Mouse (Mus musculus): ENCODE measurements around the gene Olfr320. TPM values are rescaled to one million over a fixed set of nuclear protein-coding genes. Genes with fewer than 3 reads are reported as not detected.

The Olfr320 gene
- polyA plus RNA-seq, 1 experiment from 2014 or later, result not detected

Other genes with a start within 250 kb of the Olfr320 start
- gene Gm12253, start 248.5 kb upstream of the Olfr320 start, polyA plus RNA-seq (2015; fragmentation: Nextera tagmentation; extraction: Ambion mirVana), result 0.12 and 0.23 TPM in 2 replicates
- gene Lypd9, start 228.2 kb upstream of the Olfr320 start, polyA plus RNA-seq (2015; fragmentation: Nextera tagmentation; extraction: Ambion mirVana), result not detected in 2 replicates
- gene Olfr30, start 218.8 kb upstream of the Olfr320 start, polyA plus RNA-seq (2015; fragmentation: Nextera tagmentation; extraction: Ambion mirVana), result not detected in 2 replicates
- gene Olfr332, start 188.5 kb upstream of the Olfr320 start, polyA plus RNA-seq (2015; fragmentation: Nextera tagmentation; extraction: Ambion mirVana), result not detected in 2 replicates
- gene Olfr331, start 178.5 kb upstream of the Olfr320 start, polyA plus RNA-seq (2015; fragmentation: Nextera tagmentation; extraction: Ambion mirVana), result not detected in 2 replicates
- 0.13 TPM in 1 of 2 replicates, not detected in the other for gene Olfr330, start 146.3 kb upstream of the Olfr320 start, polyA plus RNA-seq (2015; fragmentation: Nextera tagmentation; extraction: Ambion mirVana)
- 0.09 TPM in 1 of 2 replicates, not detected in the other for gene Olfr329-ps, start 134.7 kb upstream of the Olfr320 start, polyA plus RNA-seq (2015; fragmentation: Nextera tagmentation; extraction: Ambion mirVana)
- 0.06 TPM in 1 of 2 replicates, not detected in the other for gene Olfr328, start 125.5 kb upstream of the Olfr320 start, polyA plus RNA-seq (2015; fragmentation: Nextera tagmentation; extraction: Ambion mirVana)
- not detected in 2 replicates for gene Olfr224, start 110.5 kb upstream of the Olfr320 start, polyA plus RNA-seq (2015; fragmentation: Nextera tagmentation; extraction: Ambion mirVana)
- not detected in 2 replicates for gene Olfr325, start 103.4 kb upstream of the Olfr320 start, polyA plus RNA-seq (2015; fragmentation: Nextera tagmentation; extraction: Ambion mirVana)
- not detected in 2 replicates for gene Olfr324, start 86.0 kb upstream of the Olfr320 start, polyA plus RNA-seq (2015; fragmentation: Nextera tagmentation; extraction: Ambion mirVana)
- gene 2210407C18Rik, start 65.0 kb upstream of the Olfr320 start, polyA plus RNA-seq (2015; fragmentation: Nextera tagmentation; extraction: Ambion mirVana), result 0.95 and 1.0 TPM in 2 replicates
- gene Olfr323, start 50.6 kb upstream of the Olfr320 start, polyA plus RNA-seq (2015; fragmentation: Nextera tagmentation; extraction: Ambion mirVana), result not detected in 2 replicates
- gene Trim58, start 40.6 kb upstream of the Olfr320 start, polyA plus RNA-seq (2015; fragmentation: Nextera tagmentation; extraction: Ambion mirVana), result not detected in 2 replicates
- not detected in 2 replicates for gene Olfr322, start 22.3 kb upstream of the Olfr320 start, polyA plus RNA-seq (2015; fragmentation: Nextera tagmentation; extraction: Ambion mirVana)
- gene Olfr319, start 18.1 kb downstream of the Olfr320 start, polyA plus RNA-seq (2015; fragmentation: Nextera tagmentation; extraction: Ambion mirVana), result not detected in 2 replicates
- gene Olfr318, start 42.9 kb downstream of the Olfr320 start, polyA plus RNA-seq (2015; fragmentation: Nextera tagmentation; extraction: Ambion mirVana), result not detected in 2 replicates
- gene Olfr317, start 58.1 kb downstream of the Olfr320 start, polyA plus RNA-seq (2015; fragmentation: Nextera tagmentation; extraction: Ambion mirVana), result not detected in 2 replicates
- not detected in 2 replicates for gene Olfr316, start 71.6 kb downstream of the Olfr320 start, polyA plus RNA-seq (2015; fragmentation: Nextera tagmentation; extraction: Ambion mirVana)
- not detected in 2 replicates for gene Olfr315, start 92.1 kb downstream of the Olfr320 start, polyA plus RNA-seq (2015; fragmentation: Nextera tagmentation; extraction: Ambion mirVana)
- not detected in 2 replicates for gene Olfr314, start 101.9 kb downstream of the Olfr320 start, polyA plus RNA-seq (2015; fragmentation: Nextera tagmentation; extraction: Ambion mirVana)
- gene Fam183b, start 120.9 kb downstream of the Olfr320 start, polyA plus RNA-seq (2015; fragmentation: Nextera tagmentation; extraction: Ambion mirVana), result 1.5 and 2.2 TPM in 2 replicates
- 0.06 and 0.08 TPM in 2 replicates for gene Olfr313, start 133.9 kb downstream of the Olfr320 start, polyA plus RNA-seq (2015; fragmentation: Nextera tagmentation; extraction: Ambion mirVana)
- 0.03 TPM in 1 of 2 replicates, not detected in the other for gene Olfr312, start 148.1 kb downstream of the Olfr320 start, polyA plus RNA-seq (2015; fragmentation: Nextera tagmentation; extraction: Ambion mirVana)
- gene Olfr311, start 158.2 kb downstream of the Olfr320 start, polyA plus RNA-seq (2015; fragmentation: Nextera tagmentation; extraction: Ambion mirVana), result not detected in 2 replicates
- 19.2 and 20.6 TPM in 2 replicates for gene Gm12258, start 166.1 kb downstream of the Olfr320 start, polyA plus RNA-seq (2015; fragmentation: Nextera tagmentation; extraction: Ambion mirVana)
- gene 2810021J22Rik, start 186.1 kb downstream of the Olfr320 start, polyA plus RNA-seq (2015; fragmentation: Nextera tagmentation; extraction: Ambion mirVana), result 7.7 and 9.0 TPM in 2 replicates
- 6.1 and 7.9 TPM in 2 replicates for gene Zfp39, start 223.1 kb downstream of the Olfr320 start, polyA plus RNA-seq (2015; fragmentation: Nextera tagmentation; extraction: Ambion mirVana)
- 0.09 TPM in 1 of 2 replicates, not detected in the other for gene Btnl10, start 236.8 kb downstream of the Olfr320 start, polyA plus RNA-seq (2015; fragmentation: Nextera tagmentation; extraction: Ambion mirVana)

Data from thymus, postnatal 0 days (tissue).